Mouse (Mus musculus) midbrain, postnatal 0 days (tissue): ENCODE measurements around the gene Gm10382. TPM values are rescaled to one million over a fixed set of nuclear protein-coding genes. Genes with fewer than 3 reads are reported as not detected.
"Not testable (repeated sequence)": the region's sequence is repeated elsewhere in the genome, so short reads cannot be mapped to it uniquely, and the experiment has no call there.

Experiments
- ATAC-seq: fragments of 200-750 bp; cut with Nextera tagmentation; 2 replicates; pipeline ENCODE4 v1.8.0; 2017; ENCODE audit warnings: moderate number of reproducible peaks, mild to moderate bottlenecking, moderate TSS enrichment, moderate library complexity; ENCODE audit not compliant: low FRiP score
- DNase-seq: peaks from one replicate; pipeline ENCODE4 v3.0.0-alpha.2; 2015; ENCODE audit warnings: low spot score
- H3K27ac ChIP-seq: fragments of 300-500 bp; sonication (generic); 2 replicates; pipeline ENCODE4 v1.5.1; 2014; ENCODE audit warnings: low read depth, mild to moderate bottlenecking, low read length, mixed read lengths
- H3K27me3 ChIP-seq: fragments of 300-500 bp; sonication (generic); 2 replicates; pipeline ENCODE4 v1.6.1; 2014; ENCODE audit warnings: low read length, control low read depth, mixed read lengths; ENCODE audit not compliant: insufficient read depth
- H3K36me3 ChIP-seq: fragments of 300-500 bp; sonication (generic); 2 replicates; pipeline ENCODE4 v1.6.1; 2014; ENCODE audit warnings: low read length, control low read depth, mixed read lengths; ENCODE audit not compliant: insufficient read depth
- H3K4me1 ChIP-seq: fragments of 300-500 bp; sonication (generic); 2 replicates; pipeline ENCODE4 v1.6.1; 2014; ENCODE audit warnings: mild to moderate bottlenecking, control low read depth, antibody characterized with exemption, low read length, mixed read lengths; ENCODE audit not compliant: insufficient read depth
- H3K4me2 ChIP-seq: fragments of 300-500 bp; sonication (generic); 2 replicates; pipeline ENCODE4 v1.6.1; 2014; ENCODE audit warnings: low read depth, mild to moderate bottlenecking, low read length, mixed read lengths; ENCODE audit not compliant: poor library complexity, severe bottlenecking
- H3K4me3 ChIP-seq: fragments of 300-500 bp; sonication (generic); 2 replicates; pipeline ENCODE4 v1.5.1; 2014; ENCODE audit warnings: low read depth, mild to moderate bottlenecking, low read length, moderate library complexity
- H3K9ac ChIP-seq: fragments of 300-500 bp; sonication (generic); replicated peaks from 2 replicates; pipeline ENCODE4 v1.6.1; 2014; ENCODE audit warnings: mild to moderate bottlenecking, low read length, moderate library complexity, mixed read lengths; ENCODE audit not compliant: poor library complexity, severe bottlenecking
- H3K9me3 ChIP-seq: fragments of 300-500 bp; sonication (generic); 2 replicates; pipeline ENCODE4 v1.6.1; 2016; ENCODE audit warnings: low read length, control low read depth
- CTCF ChIP-seq: IDR thresholded peaks from 2 replicates; pipeline ENCODE4 v1.5.1; 2016; ENCODE audit warnings: antibody characterized with exemption, mild to moderate bottlenecking
- WGBS: fragments of 180-500 bp; shearing (Covaris S2); extraction: QIAGEN DNeasy Blood & Tissue Kit; methylation state at CpG from one replicate; pipeline ENCODE4 v1.1.7; 2014; 5-methylcytosine and 5-hydroxymethylcytosine counted together
- polyA plus RNA-seq: library from polyadenylated mRNA; unstranded; fragments of >200 nt; fragmentation: Nextera tagmentation; extraction: Ambion mirVana; gene quantifications from 2 replicates; pipeline ENCODE4 v1.2.1, GENCODE M21; 2015
- total RNA-seq: library from RNA; depleted of rRNA; stranded (reverse); fragments of >200 nt; gene quantifications from 2 replicates; pipeline ENCODE4 v1.2.3, GENCODE M21; 2014

Gm10382 gene
- total and polyA plus RNA-seq, 2 experiments from 2014 or later, result 0.83 TPM; not detected in 1

DNA sequence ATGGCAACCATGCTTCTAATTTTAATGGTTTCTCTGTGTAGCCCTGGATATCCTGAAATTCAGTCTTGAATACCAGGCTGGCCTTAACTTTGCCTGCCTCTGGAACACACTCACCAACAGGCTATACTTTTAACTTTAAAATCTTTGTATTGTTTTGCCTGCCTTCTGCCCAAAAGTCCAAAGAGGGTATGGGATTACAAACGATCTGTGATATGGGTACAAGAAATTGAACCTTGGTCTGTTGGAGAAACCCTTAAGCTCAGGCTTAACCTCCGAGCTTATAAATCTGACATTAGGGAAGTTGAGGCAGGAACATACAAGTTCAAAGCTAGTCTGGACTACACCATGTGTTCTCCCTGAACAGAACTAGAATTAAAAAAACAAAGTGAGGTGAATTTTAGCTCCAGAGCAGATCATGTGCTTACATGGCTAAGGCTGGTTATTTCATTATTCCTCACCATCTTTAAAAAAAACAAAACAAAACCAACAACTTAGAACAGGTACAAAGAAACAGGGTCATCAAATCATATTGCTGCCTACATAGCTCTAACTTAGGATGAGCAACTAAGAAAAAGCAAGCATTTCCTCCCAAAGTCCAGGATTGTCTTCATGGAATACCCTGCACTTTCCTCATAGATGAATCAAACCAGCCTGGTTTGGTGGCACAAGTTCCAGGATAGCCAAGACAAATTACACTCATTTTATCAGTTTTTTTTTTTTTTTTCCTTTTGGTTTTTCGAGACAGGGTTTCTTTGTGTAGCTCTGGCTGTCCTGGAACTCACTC is 5.3 kb upstream of the Gm10382 start:
- peaks cover 6% of the 10 kb centered on the region for H3K36me3 ChIP-seq
- H3K27me3 ChIP-seq, result no peaks in the 10 kb centered on the region
- ATAC-seq, result no peak
- 79% methylated on average over 3 of the region's 3 CpGs for WGBS
- no peaks in the 10 kb centered on the region for H3K9me3 ChIP-seq
- H3K4me1 ChIP-seq, result peaks cover 5% of the 10 kb centered on the region; the same call in 1 of the 2 replicates
- no peak overlapping the region for H3K9ac ChIP-seq
- no peak overlapping the region for H3K4me2 ChIP-seq
- no peak for TF ChIP-seq CTCF
- H3K27ac ChIP-seq, result no peak overlapping the region
- DNase-seq, result no peak
- H3K4me3 ChIP-seq, result no peak overlapping the region

GRCm38 (mm10) chr5:125384512-125385214 is 4.5 kb upstream of the Gm10382 start:
- Histone ChIP-seq H3K9me3 (no peaks in the 10 kb centered on the region), H3K27ac (no peak overlapping the region), H3K36me3 (peaks cover 6% of the 10 kb centered on the region), H3K27me3 (no peaks in the 10 kb centered on the region), H3K4me2 (no peak overlapping the region), H3K9ac (no peak overlapping the region), H3K4me1 (peaks cover 5% of the 10 kb centered on the region; the same call in 1 of the 2 replicates), H3K4me3 (no peak overlapping the region)
- DNase-seq (no peak), ATAC-seq (no peak)
- no peak for TF ChIP-seq CTCF
- WGBS, result 81% methylated on average over 2 of the region's 2 CpGs

DNA sequence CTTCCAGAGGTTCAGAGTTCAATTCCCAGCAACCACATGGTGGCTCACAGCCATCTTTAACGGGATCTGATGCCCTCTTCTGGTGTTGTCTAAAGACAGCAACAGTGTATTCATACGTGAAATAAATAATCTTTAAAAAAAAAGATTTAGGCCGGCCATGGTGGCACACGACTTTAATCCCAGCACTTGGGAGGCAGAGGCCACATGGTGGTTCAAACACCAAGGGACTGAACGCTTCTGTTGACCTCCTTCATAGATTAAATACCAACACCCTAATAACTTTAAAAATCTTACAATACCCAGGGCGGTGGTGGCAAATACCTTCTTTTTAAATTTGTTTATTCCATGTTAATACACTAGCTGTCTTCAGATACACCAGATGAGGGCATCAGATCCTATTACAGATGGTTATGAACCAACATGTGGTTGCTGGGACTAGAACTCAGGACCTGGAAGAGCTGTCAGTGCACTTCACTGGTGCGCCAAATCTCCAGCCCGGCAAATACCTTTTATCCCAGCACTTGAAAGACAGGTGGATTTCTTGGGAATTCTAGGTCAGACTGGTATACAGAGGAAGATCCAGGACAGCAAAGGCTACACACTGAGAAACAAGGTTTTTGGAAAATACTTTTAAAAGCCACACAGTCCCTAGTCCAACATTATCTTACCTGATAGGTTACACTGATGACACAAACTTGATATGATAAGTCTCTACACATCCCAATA is 3.7 kb upstream of the Gm10382 start:
- H3K9me3 ChIP-seq, result no peaks in the 10 kb centered on the region
- no peak for TF ChIP-seq CTCF
- WGBS, result 65% methylated on average over 8 of the region's 8 CpGs
- no peak overlapping the region for H3K27ac ChIP-seq
- H3K4me1 ChIP-seq, result peaks cover 5% of the 10 kb centered on the region; the same call in 1 of the 2 replicates
- no peak for DNase-seq
- no peak overlapping the region; the same call in 1 of the 2 replicates for H3K4me2 ChIP-seq
- peaks cover 6% of the 10 kb centered on the region for H3K36me3 ChIP-seq
- H3K9ac ChIP-seq, result no peak overlapping the region
- no peak for ATAC-seq
- no peaks in the 10 kb centered on the region for H3K27me3 ChIP-seq
- no peak overlapping the region for H3K4me3 ChIP-seq

GRCm38 (mm10) chr5:125387295-125387694 is 1.8 kb upstream of the Gm10382 start:
- not testable (repeated sequence) for H3K4me3 ChIP-seq, H3K9ac ChIP-seq, H3K4me2 ChIP-seq, ATAC-seq, H3K27ac ChIP-seq, H3K27me3 ChIP-seq, H3K9me3 ChIP-seq, DNase-seq, H3K4me1 ChIP-seq, H3K36me3 ChIP-seq
- 84% methylated on average over 4 of the region's 6 CpGs for WGBS

DNA sequence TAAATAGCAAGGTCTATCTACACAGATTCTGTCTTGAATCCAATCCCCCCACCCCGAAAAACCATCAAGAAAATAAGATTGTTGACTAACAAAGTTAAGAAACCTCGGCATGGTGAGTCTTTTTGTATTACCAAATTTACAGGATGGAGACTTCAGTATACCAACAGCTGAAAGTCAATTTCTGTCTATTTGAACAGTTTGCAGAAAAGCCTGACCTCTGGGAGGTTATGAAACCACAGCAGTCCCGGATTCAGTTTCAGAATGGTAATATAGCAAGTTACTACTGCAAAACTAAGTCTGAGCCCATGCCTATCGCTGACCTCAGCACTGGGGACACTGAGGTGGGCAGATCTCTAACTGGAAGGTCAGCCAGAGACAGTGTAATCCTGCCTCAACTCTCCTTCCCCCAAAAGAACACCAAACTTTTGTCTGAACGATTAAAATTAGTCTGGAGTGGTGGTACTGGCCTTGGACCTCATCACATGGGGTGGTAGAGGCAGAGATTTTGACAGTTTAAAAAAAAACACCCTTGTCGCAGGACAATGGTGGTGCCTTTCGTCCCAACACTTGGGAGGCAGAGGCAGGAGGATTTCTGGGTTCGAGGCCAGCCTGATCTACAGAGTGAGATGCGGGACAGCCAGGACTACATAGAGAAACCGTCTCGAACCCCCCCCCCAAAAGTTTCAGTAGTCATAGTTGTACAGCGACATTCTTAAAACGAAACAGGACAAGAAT is 597 bp upstream of the Gm10382 start:
- WGBS, result 25% methylated on average over 13 of the region's 13 CpGs

More for the DNA sequence above, 597 bp upstream of the Gm10382 start:
- Histone ChIP-seq H3K36me3 (peaks cover 6% of the 10 kb centered on the region), H3K9me3 (no peaks in the 10 kb centered on the region), H3K4me3 (peak overlapping the region; percentile 100), H3K9ac (peak overlapping the region; percentile 97), H3K4me2 (peak overlapping the region; percentile 97), H3K4me1 (peaks cover 14% of the 10 kb centered on the region), H3K27me3 (no peaks in the 10 kb centered on the region), H3K27ac (peak overlapping the region; percentile 99)
- no peak for TF ChIP-seq CTCF
- DNase-seq (no peak), ATAC-seq (no peak)
